Mouse (Mus musculus) kidney, adult 2 months (tissue): Measurements from ENCODE around the gene Dmrtb1. TPM values are rescaled to one million over a fixed set of nuclear protein-coding genes. Genes with fewer than 3 reads are reported as not detected.

Experiments
- DNase-seq: peaks from one replicate; pipeline ENCODE4 v3.0.0; 2021
- H3K27ac ChIP-seq: fragments of 200-500 bp; 2 replicates; pipeline ENCODE4 v1.5.1; 2012; ENCODE audit warnings: low read depth, low read length, control low read depth, inconsistent platforms; ENCODE audit not compliant: insufficient read depth
- H3K27me3 ChIP-seq: fragments of 200-500 bp; replicated peaks from 2 replicates; pipeline ENCODE4 v1.6.1; 2012; ENCODE audit warnings: mild to moderate bottlenecking, moderate library complexity, low read length, inconsistent platforms; ENCODE audit not compliant: control insufficient read depth, insufficient read depth
- H3K36me3 ChIP-seq: fragments of 200-500 bp; 2 replicates; pipeline ENCODE4 v1.6.1; 2012; ENCODE audit warnings: mild to moderate bottlenecking, moderate library complexity, low read length, inconsistent platforms; ENCODE audit not compliant: control insufficient read depth, insufficient read depth
- H3K4me1 ChIP-seq: fragments of 200-500 bp; 2 replicates; pipeline ENCODE4 v1.6.1; 2011; ENCODE audit warnings: low read length; ENCODE audit not compliant: control insufficient read depth, insufficient read depth
- H3K4me3 ChIP-seq: fragments of 200-500 bp; 2 replicates; pipeline ENCODE4 v1.5.1; 2011; ENCODE audit warnings: mild to moderate bottlenecking, low read depth, low read length, control low read depth; ENCODE audit not compliant: insufficient read depth
- CTCF ChIP-seq: fragments of 200-500 bp; conservative IDR thresholded peaks from 2 replicates; pipeline ENCODE4 v1.5.1; 2011; ENCODE audit warnings: low read depth, mild to moderate bottlenecking, control low read depth, low read length, moderate library complexity, mixed read lengths; ENCODE audit not compliant: insufficient read depth, insufficient read length
- POLR2A ChIP-seq: fragments of 200-500 bp; IDR thresholded peaks from one replicate; pipeline ENCODE4 v1.6.1; 2011; ENCODE audit warnings: low read depth, low read length, control low read depth
- WGBS: fragments of 180-500 bp; shearing (Covaris S2); methylation state at CpG from one replicate; pipeline ENCODE4 v1.1.7; 2018; 5-methylcytosine and 5-hydroxymethylcytosine counted together
- polyA plus RNA-seq: library from polyadenylated mRNA; depleted of rRNA; stranded (reverse); fragments of >200 nt; gene quantifications from 2 replicates; pipeline ENCODE4 v1.2.3, GENCODE M21; 2012

Dmrtb1 gene
- polyA plus RNA-seq, 1 experiment: 0.20 TPM

- Histone ChIP-seq H3K4me3 (no peak overlapping the region), H3K27ac (no peak overlapping the region), H3K36me3 (no peaks in the 10 kb centered on the region), H3K4me1 (no peaks in the 10 kb centered on the region), H3K27me3 (no peaks in the 10 kb centered on the region)
- no peak for TF ChIP-seq POLR2A
- no peak for DNase-seq
- WGBS: 90% methylated on average over 11 of the region's 11 CpGs
Observed at GRCm38 (mm10) chr4:107660649-107661048, 23.4 kb downstream of the Dmrtb1 start.

- WGBS: 58% methylated on average over 5 of the region's 5 CpGs
- no peaks in the 10 kb centered on the region for H3K27me3 ChIP-seq
- H3K4me3 ChIP-seq: no peak overlapping the region
- DNase-seq: no peak
- H3K27ac ChIP-seq: no peak overlapping the region
- H3K4me1 ChIP-seq: no peaks in the 10 kb centered on the region
- TF ChIP-seq CTCF: no peak
- TF ChIP-seq POLR2A: no peak
- no peaks in the 10 kb centered on the region for H3K36me3 ChIP-seq
Observed at GRCm38 (mm10) chr4:107653280-107653643, 30.8 kb downstream of the Dmrtb1 start.

DNA sequence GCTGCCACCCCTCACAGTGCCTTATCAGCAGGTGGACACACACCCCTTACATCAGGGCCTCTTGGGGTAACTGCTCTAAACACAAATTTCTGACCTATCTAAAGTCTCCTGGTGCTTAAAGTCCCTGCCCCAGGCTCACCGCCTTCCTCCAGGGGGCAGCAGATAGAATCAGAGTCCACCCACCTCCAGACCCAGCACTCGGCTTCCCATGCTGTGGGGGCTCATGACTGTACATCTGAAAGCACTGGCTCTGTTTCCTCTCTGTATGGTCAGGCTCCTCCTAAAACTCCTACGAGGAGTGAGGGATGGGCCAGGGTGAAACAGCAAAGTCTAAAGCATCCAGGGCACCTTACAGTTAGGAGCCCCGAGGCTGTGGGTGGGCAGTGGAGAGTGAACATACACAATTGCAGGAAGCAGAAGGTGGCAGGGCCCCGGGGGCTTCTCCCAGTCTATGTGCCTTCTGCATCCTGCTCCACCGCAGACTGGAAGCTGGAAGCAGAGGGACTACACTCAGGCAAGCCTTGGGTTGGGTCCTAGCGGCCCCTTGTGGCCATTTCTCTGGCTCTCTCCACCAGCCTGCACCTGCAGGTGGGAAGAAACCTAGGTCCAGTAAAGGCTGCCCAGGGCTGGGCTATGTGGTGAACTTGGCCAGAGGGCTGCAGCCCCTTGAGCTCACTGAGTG, 31.3 kb downstream of the Dmrtb1 start:
- WGBS: 7% methylated on average over 7 of the region's 7 CpGs
- TF ChIP-seq CTCF: peak; percentile 78
- TF ChIP-seq POLR2A: no peak
- Histone ChIP-seq H3K4me1 (no peaks in the 10 kb centered on the region), H3K27ac (no peak overlapping the region), H3K36me3 (no peaks in the 10 kb centered on the region), H3K27me3 (no peaks in the 10 kb centered on the region), H3K4me3 (no peak overlapping the region)
- DNase-seq: peak; percentile 76

DNA sequence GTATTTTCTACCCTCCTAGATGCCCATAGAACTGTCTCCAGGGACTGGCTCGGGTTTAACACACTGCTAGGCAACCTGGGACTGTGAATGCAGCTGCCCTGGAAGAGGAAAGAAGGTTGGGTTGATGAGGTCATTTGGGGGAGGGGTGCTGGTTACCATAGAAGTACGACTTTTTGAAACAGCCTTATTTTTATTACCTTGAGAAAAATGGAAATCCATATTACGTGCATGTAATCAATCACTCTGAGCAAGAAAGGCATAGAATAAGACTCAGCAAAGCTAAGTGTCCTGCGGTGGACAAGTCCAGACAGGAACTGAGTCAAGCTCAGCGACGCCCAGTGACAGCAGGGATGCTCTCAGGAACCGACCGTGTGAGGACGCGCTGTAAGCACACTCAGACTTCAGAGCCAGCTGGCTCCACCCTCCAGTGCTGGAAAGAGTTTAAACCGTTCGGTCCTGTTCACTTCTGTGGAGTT, 33.0 kb downstream of the Dmrtb1 start:
- H3K27me3 ChIP-seq: no peaks in the 10 kb centered on the region
- no peak for DNase-seq
- no peaks in the 10 kb centered on the region for H3K36me3 ChIP-seq
- no peak overlapping the region for H3K4me3 ChIP-seq
- 33% methylated on average over 12 of the region's 12 CpGs for WGBS
- H3K27ac ChIP-seq: no peak overlapping the region
- TF ChIP-seq CTCF: no peak
- no peak for TF ChIP-seq POLR2A
- no peaks in the 10 kb centered on the region for H3K4me1 ChIP-seq

DNA sequence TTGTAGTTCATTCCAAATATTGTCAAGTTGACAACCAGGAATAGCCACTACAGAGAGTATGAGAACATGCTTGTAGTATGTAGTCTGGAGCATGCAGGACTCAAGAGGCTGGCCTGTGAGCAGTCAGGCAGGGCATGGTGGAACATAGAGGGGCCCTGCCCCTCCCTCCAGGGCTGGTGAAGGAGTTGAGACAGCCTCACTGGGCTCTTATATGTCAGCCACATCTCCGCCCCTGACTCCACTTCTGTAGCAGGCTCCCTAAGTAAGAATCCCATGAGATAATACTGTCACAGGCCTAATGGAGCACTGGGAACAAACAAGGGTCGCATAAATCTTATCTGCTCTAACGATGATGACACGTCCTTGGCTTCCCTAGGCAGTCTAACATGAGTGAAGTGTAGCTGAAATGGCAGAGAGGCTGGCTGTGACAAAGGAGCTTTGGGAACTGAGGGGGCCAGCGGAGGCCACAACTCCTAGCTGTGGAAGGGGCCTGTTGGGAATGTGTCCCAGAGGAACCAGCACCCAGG, 35.0 kb downstream of the Dmrtb1 start:
- Histone ChIP-seq H3K27me3 (no peaks in the 10 kb centered on the region), H3K4me3 (no peak overlapping the region), H3K4me1 (no peaks in the 10 kb centered on the region), H3K27ac (no peak overlapping the region), H3K36me3 (no peaks in the 10 kb centered on the region)
- 78% methylated on average over 5 of the region's 5 CpGs for WGBS
- TF ChIP-seq POLR2A: no peak
- TF ChIP-seq CTCF: no peak
- DNase-seq: no peak

GRCm38 (mm10) chr4:107641624-107642023, 42.4 kb downstream of the Dmrtb1 start:
- H3K27ac ChIP-seq: no peak overlapping the region
- WGBS: 65% methylated on average over 4 of the region's 4 CpGs
- no peaks in the 10 kb centered on the region for H3K4me1 ChIP-seq
- no peaks in the 10 kb centered on the region for H3K36me3 ChIP-seq
- H3K4me3 ChIP-seq: no peak overlapping the region
- no peak for TF ChIP-seq POLR2A
- TF ChIP-seq CTCF: no peak
- peak; percentile 13 for DNase-seq
- no peaks in the 10 kb centered on the region for H3K27me3 ChIP-seq

DNA sequence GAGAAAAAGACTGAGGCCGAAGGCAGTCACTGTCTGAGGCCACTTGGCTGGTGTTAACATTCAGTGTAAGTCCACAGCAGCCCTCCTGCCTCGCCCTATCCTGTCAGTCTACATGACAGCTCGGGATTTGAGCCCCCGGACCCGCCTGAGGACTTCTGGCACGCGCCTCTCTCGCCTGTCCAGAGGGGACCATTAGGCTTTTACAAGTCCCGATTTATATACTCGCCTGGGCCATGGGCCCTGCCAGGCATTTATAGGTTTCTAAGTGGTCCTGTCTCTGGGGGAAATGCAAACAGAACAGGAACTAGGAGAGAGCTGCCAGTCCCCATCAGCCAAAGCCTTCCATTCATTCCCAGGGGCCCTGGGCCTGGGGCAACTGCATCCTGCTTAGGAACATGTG, 45.7 kb downstream of the Dmrtb1 start:
- Histone ChIP-seq H3K27ac (no peak overlapping the region), H3K27me3 (no peaks in the 10 kb centered on the region), H3K4me1 (no peaks in the 10 kb centered on the region), H3K36me3 (no peaks in the 10 kb centered on the region), H3K4me3 (no peak overlapping the region)
- no peak for DNase-seq
- no peak for TF ChIP-seq POLR2A
- no peak for TF ChIP-seq CTCF
- 89% methylated on average over 10 of the region's 10 CpGs for WGBS
